Mouse (Mus musculus): ENCODE data around the gene Camk1d. TPM values are rescaled to one million over a fixed set of nuclear protein-coding genes. Genes with fewer than 3 reads are reported as not detected.

The Camk1d gene
- total and polyA plus RNA-seq, 2 experiments from 2014 or later, result 1.1 to 2.2 TPM

DNA sequence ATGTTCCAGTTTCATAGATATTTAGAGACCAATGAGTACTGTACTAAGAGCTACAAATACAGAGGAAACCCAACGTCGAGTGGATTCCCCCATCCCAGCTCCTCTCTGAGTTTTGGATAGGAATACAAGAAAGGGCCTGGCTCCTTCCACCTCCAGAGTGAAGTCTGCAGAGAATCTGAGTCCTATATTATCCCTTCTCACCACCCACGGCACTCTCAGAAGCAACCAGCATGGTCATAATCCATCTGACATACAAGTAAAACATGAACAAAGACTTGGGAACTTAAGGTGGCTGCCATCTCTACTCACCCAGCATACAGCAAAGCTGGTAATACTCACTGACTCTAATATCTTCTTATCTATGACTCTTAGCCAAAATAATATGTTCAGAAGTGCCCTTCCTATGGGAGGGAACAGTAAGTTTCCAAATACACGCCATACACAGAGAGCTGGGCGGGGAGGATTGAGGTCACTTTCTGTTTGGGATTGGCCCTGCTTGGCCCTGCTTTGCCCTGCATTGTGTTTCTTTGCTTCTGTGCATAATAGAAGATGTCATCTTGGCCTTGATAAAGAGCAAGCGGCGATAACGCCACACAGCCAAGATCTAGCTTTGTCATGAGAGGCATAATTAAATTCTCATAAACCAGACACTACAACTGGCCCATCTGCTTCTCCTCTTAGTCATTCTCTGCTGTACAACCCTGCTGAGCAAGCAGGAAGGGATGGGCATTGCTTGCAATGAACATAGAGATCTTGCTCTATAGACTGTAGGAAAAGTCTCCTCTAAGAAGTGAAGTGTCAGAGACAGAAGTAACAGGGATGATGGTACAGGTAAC is 118.7 kb downstream of the Camk1d start:
- WGBS, result 84% methylated on average over 8 of the region's 8 CpGs
- ATAC-seq (ENCODE audit: insufficient read depth, low read depth), result no peak
- H3K9me3 ChIP-seq (replicated peaks; ENCODE audit: control insufficient read depth, low read length), result no peaks in the 10 kb centered on the region
- TF ChIP-seq EP300 (IDR thresholded peaks at IDR 0.05; ENCODE audit: low read depth) (no peak), CTCF (IDR thresholded peaks at IDR 0.05; ENCODE audit: low read depth) (no peak)
- no peak overlapping the region for H3K4me3 ChIP-seq (ENCODE audit: low read depth, low read length)
- H3K4me1 ChIP-seq (ENCODE audit: control insufficient read depth, insufficient read depth), result peaks cover 9% of the 10 kb centered on the region
- no peaks in the 10 kb centered on the region for H3K27me3 ChIP-seq (ENCODE audit: control insufficient read depth, insufficient read depth, low read length)
- DNase-seq (ENCODE audit: low spot score), result no peak
- H3K27ac ChIP-seq (ENCODE audit: low read depth), result no peak overlapping the region
- no peaks in the 10 kb centered on the region for H3K36me3 ChIP-seq (replicated peaks; ENCODE audit: control insufficient read depth, insufficient read depth, low read length)
- no peak overlapping the region for H3K4me2 ChIP-seq (ENCODE audit: low read depth, low read length)
- no peak overlapping the region for H3K9ac ChIP-seq (replicated peaks; ENCODE audit: low read depth, low read length)

DNA sequence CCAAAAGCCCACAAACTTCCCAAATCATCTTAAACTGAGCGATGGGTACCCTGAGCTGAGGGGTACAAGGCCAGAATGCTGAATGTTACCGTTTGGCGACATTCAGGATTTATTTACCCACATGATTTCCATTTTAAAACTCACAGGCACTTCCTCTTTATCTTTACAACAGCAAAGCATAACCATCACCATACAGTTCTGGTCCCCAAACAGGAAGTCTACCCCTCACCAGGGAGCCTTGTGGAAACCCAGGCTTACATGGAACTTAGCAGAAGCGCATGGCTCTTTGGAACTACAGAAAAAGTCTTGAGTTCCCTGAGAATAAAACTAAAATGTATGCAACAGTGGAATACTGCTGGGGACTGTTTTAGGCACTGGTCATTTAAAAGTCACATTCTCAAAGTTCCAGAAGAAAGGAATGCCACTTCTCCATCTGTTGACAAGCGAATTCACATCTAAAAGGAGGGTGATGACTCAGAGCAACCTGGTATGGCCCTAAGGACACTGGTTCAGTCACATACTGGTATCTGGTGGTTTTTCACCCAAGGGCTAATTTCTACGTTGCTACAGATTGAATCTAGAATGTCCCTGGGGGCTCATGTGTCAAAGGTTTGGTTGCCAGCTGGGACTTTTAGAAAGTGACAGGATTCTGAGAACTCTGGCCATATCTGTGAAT is 121.7 kb downstream of the Camk1d start:
- ATAC-seq (ENCODE audit: insufficient read depth, low read depth) (peak; percentile 81), DNase-seq (ENCODE audit: low spot score) (peak; percentile 65)
- no peak overlapping the region for H3K9ac ChIP-seq (replicated peaks; ENCODE audit: low read depth, low read length)
- no peak for TF ChIP-seq CTCF (IDR thresholded peaks at IDR 0.05; ENCODE audit: low read depth)
- no peak for TF ChIP-seq EP300 (IDR thresholded peaks at IDR 0.05; ENCODE audit: low read depth)
- no peaks in the 10 kb centered on the region for H3K36me3 ChIP-seq (replicated peaks; ENCODE audit: control insufficient read depth, insufficient read depth, low read length)
- H3K4me1 ChIP-seq (ENCODE audit: control insufficient read depth, insufficient read depth), result peaks cover 9% of the 10 kb centered on the region
- WGBS, result 59% methylated on average over 6 of the region's 6 CpGs
- H3K27me3 ChIP-seq (ENCODE audit: control insufficient read depth, insufficient read depth, low read length), result no peaks in the 10 kb centered on the region
- peak overlapping the region; percentile 40; the same call in 1 of the 2 replicates for H3K27ac ChIP-seq (ENCODE audit: low read depth)
- H3K4me2 ChIP-seq (ENCODE audit: low read depth, low read length), result no peak overlapping the region
- H3K9me3 ChIP-seq (replicated peaks; ENCODE audit: control insufficient read depth, low read length), result no peaks in the 10 kb centered on the region
- H3K4me3 ChIP-seq (ENCODE audit: low read depth, low read length), result no peak overlapping the region

DNA sequence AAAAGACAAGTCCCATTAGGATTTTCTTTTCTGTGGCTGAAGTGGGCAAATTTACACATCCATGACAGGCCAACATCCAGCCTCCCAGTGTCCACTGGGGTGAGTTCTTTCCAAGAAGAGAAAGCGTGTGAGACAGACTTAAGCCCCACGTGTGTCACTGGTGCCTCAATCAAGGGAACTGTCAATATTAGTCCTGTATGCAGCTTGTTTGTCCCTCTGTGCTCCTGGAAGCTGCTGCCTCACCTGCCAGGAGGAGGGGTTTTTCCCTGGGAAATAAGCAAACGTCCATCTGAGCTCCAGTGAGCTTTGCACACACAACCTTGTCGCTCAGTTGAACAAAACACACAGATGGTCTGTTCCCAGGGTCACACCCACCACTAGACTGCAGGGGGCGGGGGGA is 124.2 kb downstream of the Camk1d start:
- Histone ChIP-seq H3K4me2 (ENCODE audit: low read depth, low read length) (no peak overlapping the region), H3K36me3 (replicated peaks; ENCODE audit: control insufficient read depth, insufficient read depth, low read length) (no peaks in the 10 kb centered on the region), H3K9me3 (replicated peaks; ENCODE audit: control insufficient read depth, low read length) (no peaks in the 10 kb centered on the region), H3K27ac (ENCODE audit: low read depth) (no peak overlapping the region), H3K9ac (replicated peaks; ENCODE audit: low read depth, low read length) (no peak overlapping the region), H3K27me3 (ENCODE audit: control insufficient read depth, insufficient read depth, low read length) (no peaks in the 10 kb centered on the region), H3K4me1 (ENCODE audit: control insufficient read depth, insufficient read depth) (peaks cover 9% of the 10 kb centered on the region), H3K4me3 (ENCODE audit: low read depth, low read length) (no peak overlapping the region)
- DNase-seq (ENCODE audit: low spot score) (no peak), ATAC-seq (ENCODE audit: insufficient read depth, low read depth) (no peak)
- WGBS, result 70% methylated on average over 5 of the region's 5 CpGs
- TF ChIP-seq CTCF (IDR thresholded peaks at IDR 0.05; ENCODE audit: low read depth), result no peak
- no peak for TF ChIP-seq EP300 (IDR thresholded peaks at IDR 0.05; ENCODE audit: low read depth)

DNA sequence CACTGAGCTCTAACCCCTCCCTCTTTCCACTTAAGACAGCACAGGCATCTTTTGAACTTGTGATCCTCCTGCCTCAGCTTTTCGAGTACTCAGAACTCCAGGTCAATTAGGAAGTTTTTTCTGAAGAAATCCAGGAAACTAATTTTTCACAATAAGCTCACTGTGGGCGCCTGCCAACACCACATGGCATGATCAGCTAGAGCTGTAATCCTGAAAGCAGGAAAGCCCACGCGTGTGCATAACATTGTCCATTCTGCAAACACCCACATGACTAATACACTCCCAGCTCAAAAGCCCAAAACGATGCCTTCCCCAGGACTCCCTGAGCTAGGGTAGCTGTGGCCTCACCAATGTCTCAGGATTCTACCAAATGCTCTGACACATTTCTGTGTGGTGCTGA is 125.2 kb downstream of the Camk1d start:
- H3K4me3 ChIP-seq (ENCODE audit: low read depth, low read length), result no peak overlapping the region
- TF ChIP-seq CTCF (IDR thresholded peaks at IDR 0.05; ENCODE audit: low read depth) (no peak), EP300 (IDR thresholded peaks at IDR 0.05; ENCODE audit: low read depth) (no peak)

DNA sequence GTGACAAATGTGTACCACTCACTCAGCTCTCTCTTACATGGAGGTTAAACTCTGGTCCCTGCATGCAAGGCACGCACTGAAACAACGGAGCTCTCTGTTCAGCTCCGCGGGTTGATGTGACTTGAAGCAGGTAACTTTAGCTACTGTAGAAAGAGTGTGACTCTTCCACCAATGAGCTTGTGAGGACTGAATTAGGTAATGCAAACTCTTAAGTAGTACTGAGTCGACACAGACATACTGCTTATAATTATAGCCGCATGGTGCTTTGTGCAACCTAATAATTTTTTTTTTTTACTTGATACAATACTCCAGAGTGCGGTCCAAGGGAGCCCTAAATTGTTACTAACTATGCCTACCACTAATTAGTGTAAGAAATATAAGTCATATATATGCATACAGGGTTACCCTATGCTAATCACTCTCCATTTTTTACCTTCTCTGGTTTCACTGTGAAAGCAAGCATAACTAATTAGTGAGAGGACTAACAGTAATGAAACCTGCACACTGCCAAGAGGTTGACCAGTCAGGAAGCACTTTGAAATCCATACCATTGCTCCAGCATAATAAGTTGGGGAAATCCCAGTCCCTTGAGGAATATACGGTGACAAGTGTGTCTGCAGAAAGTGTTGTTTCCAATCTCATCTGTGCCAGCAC is 125.9 kb downstream of the Camk1d start:
- Histone ChIP-seq H3K4me1 (ENCODE audit: control insufficient read depth, insufficient read depth) (peaks cover 9% of the 10 kb centered on the region), H3K4me3 (ENCODE audit: low read depth, low read length) (no peak overlapping the region), H3K27me3 (ENCODE audit: control insufficient read depth, insufficient read depth, low read length) (no peaks in the 10 kb centered on the region), H3K9me3 (replicated peaks; ENCODE audit: control insufficient read depth, low read length) (no peaks in the 10 kb centered on the region), H3K27ac (ENCODE audit: low read depth) (no peak overlapping the region), H3K4me2 (ENCODE audit: low read depth, low read length) (no peak overlapping the region), H3K9ac (replicated peaks; ENCODE audit: low read depth, low read length) (no peak overlapping the region), H3K36me3 (replicated peaks; ENCODE audit: control insufficient read depth, insufficient read depth, low read length) (no peaks in the 10 kb centered on the region)
- ATAC-seq (ENCODE audit: insufficient read depth, low read depth), result no peak
- TF ChIP-seq EP300 (IDR thresholded peaks at IDR 0.05; ENCODE audit: low read depth) (no peak), CTCF (IDR thresholded peaks at IDR 0.05; ENCODE audit: low read depth) (no peak)
- no peak for DNase-seq (ENCODE audit: low spot score)
- WGBS, result 80% methylated on average over 8 of the region's 8 CpGs

More for the DNA sequence above, 125.2 kb downstream of the Camk1d start:
- ATAC-seq (ENCODE audit: insufficient read depth, low read depth) (no peak), DNase-seq (ENCODE audit: low spot score) (no peak)
- no peak overlapping the region for H3K4me2 ChIP-seq (ENCODE audit: low read depth, low read length)
- 79% methylated on average over 5 of the region's 5 CpGs for WGBS
- no peak overlapping the region for H3K27ac ChIP-seq (ENCODE audit: low read depth)
- no peaks in the 10 kb centered on the region for H3K9me3 ChIP-seq (replicated peaks; ENCODE audit: control insufficient read depth, low read length)
- H3K9ac ChIP-seq (replicated peaks; ENCODE audit: low read depth, low read length), result no peak overlapping the region
- no peaks in the 10 kb centered on the region for H3K36me3 ChIP-seq (replicated peaks; ENCODE audit: control insufficient read depth, insufficient read depth, low read length)
- no peaks in the 10 kb centered on the region for H3K27me3 ChIP-seq (ENCODE audit: control insufficient read depth, insufficient read depth, low read length)
- H3K4me1 ChIP-seq (ENCODE audit: control insufficient read depth, insufficient read depth), result peaks cover 9% of the 10 kb centered on the region

Measured in heart, postnatal 0 days (tissue).